Mouse (Mus musculus): ENCODE results near the gene Olfr1282.
"Not testable (repeated sequence)": the region's sequence is repeated elsewhere in the genome, so short reads cannot be mapped to it uniquely, and the experiment has no call there.

Olfr1282 gene

GRCm38 (mm10) chr2:111335976-111336375 lies at the start of gene Olfr1282:
Gene Olfr1282 (minus strand): TSS chr2:111336076.
- DNase-seq (ENCODE audit: low read depth in 2 of 2, low spot score in 2 of 2), result no peak

GRCm38 (mm10) chr2:111375222-111375621 lies 39.3 kb upstream of the Olfr1282 start, which contains the start of gene Olfr1284:
Gene Olfr1284 (plus strand): TSS chr2:111375522.
- DNase-seq (ENCODE audit: low read depth in 2 of 2, low spot score in 2 of 2), result no peak

GRCm38 (mm10) chr2:111366490-111366889 lies 30.6 kb upstream of the Olfr1282 start, which contains the start of gene Olfr1283:
Gene Olfr1283 (plus strand): TSS chr2:111366790.
- no peak for DNase-seq (ENCODE audit: low read depth in 2 of 2, low spot score in 2 of 2)

- not testable (repeated sequence) for DNase-seq (ENCODE audit: low read depth in 2 of 2, low spot score in 2 of 2)
Observed at GRCm38 (mm10) chr2:111333721-111334120, 2.2 kb downstream of the Olfr1282 start.

- DNase-seq (ENCODE audit: low read depth in 2 of 2, low spot score in 2 of 2), result no peak
Observed at GRCm38 (mm10) chr2:111326220-111326619, 9.7 kb downstream of the Olfr1282 start, which contains the start of gene Olfr1281. Gene Olfr1281 (plus strand): TSS chr2:111326520.

- DNase-seq (ENCODE audit: low read depth in 2 of 2, low spot score in 2 of 2), result no peak
Observed at GRCm38 (mm10) chr2:111313717-111314116, 22.2 kb downstream of the Olfr1282 start, which contains the start of gene Olfr1280. Gene Olfr1280 (plus strand): TSS chr2:111314017.

GRCm38 (mm10) chr2:111300374-111300773 lies 35.5 kb downstream of the Olfr1282 start, which contains the start of gene Olfr1279:
Gene Olfr1279 (plus strand): TSS chr2:111300635.
- DNase-seq (ENCODE audit: low read depth in 2 of 2, low spot score in 2 of 2), result no peak

GRCm38 (mm10) chr2:111298541-111298940 lies 37.3 kb downstream of the Olfr1282 start:
- no peak for DNase-seq (ENCODE audit: low read depth in 2 of 2, low spot score in 2 of 2)

- no peak for DNase-seq (ENCODE audit: low read depth in 2 of 2, low spot score in 2 of 2)
Observed at GRCm38 (mm10) chr2:111289836-111290235, 46.0 kb downstream of the Olfr1282 start, which contains the start of gene Olfr1278. Gene Olfr1278 (plus strand): TSS chr2:111290136.

Data from CD8-positive naive resting alpha-beta T cell, adult 2 months (primary cell).